Mouse (Mus musculus) heart, postnatal 0 days (tissue): ENCODE measurements around the gene Gpr171.
"Not testable (repeated sequence)": the region's sequence is repeated elsewhere in the genome, so short reads cannot be mapped to it uniquely, and the experiment has no call there.

Source experiments
- CTCF ChIP-seq: IDR thresholded peaks from 2 replicates; pipeline ENCODE4 v1.5.1; 2016; ENCODE audit warnings: antibody characterized with exemption, control low read depth, low read depth
- EP300 ChIP-seq: IDR thresholded peaks from 2 replicates; pipeline ENCODE4 v1.6.1; 2016; ENCODE audit warnings: antibody characterized with exemption, low read depth

DNA sequence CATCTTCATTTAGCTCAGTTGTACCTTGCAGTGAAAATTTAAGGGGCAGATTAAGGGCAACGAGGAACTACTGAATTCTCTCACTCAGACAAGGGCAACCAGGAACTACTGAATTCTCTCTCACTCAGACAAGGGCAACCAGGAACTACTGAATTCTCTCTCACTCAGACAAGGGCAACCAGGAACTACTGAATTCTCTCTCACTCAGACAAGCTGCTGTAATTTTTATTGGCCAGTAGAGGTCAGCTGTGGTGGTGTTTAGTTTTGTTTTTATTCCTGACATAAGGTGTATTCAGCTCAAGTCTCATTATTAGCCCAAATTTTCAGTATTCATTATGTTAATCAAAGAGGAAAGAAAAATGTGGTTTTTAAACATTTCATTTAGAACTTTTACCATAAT lies 32.5 kb downstream of the Gpr171 start:
- TF ChIP-seq CTCF: peak; percentile 23; the same call in 1 of the 2 replicates
- not testable (repeated sequence) for TF ChIP-seq EP300
